Mouse (Mus musculus) cerebellum, adult 2 months (tissue): ENCODE measurements around the gene Spata33. TPM values are rescaled to one million over a fixed set of nuclear protein-coding genes. Genes with fewer than 3 reads are reported as not detected.

Experiments used
- DNase-seq, 2 experiments: peaks; one replicate each; pipeline ENCODE4 v3.0.0; 2021
- H3K27ac ChIP-seq: fragments of 200-500 bp; 2 replicates; pipeline ENCODE4 v1.5.1; 2012; ENCODE audit warnings: low read length, control low read depth, inconsistent platforms; ENCODE audit not compliant: insufficient read depth
- H3K27me3 ChIP-seq: fragments of 200-500 bp; 2 replicates; pipeline ENCODE4 v1.6.1; 2012; ENCODE audit warnings: inconsistent platforms, mild to moderate bottlenecking, low read length, moderate library complexity; ENCODE audit not compliant: control insufficient read depth, insufficient read depth
- H3K4me1 ChIP-seq: fragments of 200-500 bp; 2 replicates; pipeline ENCODE4 v1.6.1; 2011; ENCODE audit warnings: low read length; ENCODE audit not compliant: control insufficient read depth, insufficient read depth
- H3K4me3 ChIP-seq: fragments of 200-500 bp; replicated peaks from 2 replicates; pipeline ENCODE3; 2011; ENCODE audit warnings: mild to moderate bottlenecking, low read depth, low read length, control low read depth; ENCODE audit not compliant: insufficient read depth
- CTCF ChIP-seq: fragments of 200-500 bp; IDR thresholded peaks from 2 replicates; pipeline ENCODE4 v1.5.1; 2011; ENCODE audit warnings: low read depth, mild to moderate bottlenecking, control low read depth, low read length, moderate library complexity, borderline replicate concordance; ENCODE audit not compliant: insufficient read depth
- POLR2A ChIP-seq: fragments of 200-500 bp; IDR thresholded peaks from 2 replicates; pipeline ENCODE4 v1.6.1; 2011; ENCODE audit warnings: low read length, control low read depth, borderline replicate concordance; ENCODE audit not compliant: insufficient read depth
- WGBS: fragments of 180-500 bp; shearing (Covaris S2); methylation state at CpG from one replicate; pipeline ENCODE4 v1.1.7; 2018; 5-methylcytosine and 5-hydroxymethylcytosine counted together
- polyA plus RNA-seq: library from polyadenylated mRNA; depleted of rRNA; stranded (reverse); fragments of >200 nt; gene quantifications from 2 replicates; pipeline ENCODE4 v1.2.3, GENCODE M21; 2012; rRNA removed

The Spata33 gene
- polyA plus RNA-seq, 1 experiment = 6.4 TPM

DNA sequence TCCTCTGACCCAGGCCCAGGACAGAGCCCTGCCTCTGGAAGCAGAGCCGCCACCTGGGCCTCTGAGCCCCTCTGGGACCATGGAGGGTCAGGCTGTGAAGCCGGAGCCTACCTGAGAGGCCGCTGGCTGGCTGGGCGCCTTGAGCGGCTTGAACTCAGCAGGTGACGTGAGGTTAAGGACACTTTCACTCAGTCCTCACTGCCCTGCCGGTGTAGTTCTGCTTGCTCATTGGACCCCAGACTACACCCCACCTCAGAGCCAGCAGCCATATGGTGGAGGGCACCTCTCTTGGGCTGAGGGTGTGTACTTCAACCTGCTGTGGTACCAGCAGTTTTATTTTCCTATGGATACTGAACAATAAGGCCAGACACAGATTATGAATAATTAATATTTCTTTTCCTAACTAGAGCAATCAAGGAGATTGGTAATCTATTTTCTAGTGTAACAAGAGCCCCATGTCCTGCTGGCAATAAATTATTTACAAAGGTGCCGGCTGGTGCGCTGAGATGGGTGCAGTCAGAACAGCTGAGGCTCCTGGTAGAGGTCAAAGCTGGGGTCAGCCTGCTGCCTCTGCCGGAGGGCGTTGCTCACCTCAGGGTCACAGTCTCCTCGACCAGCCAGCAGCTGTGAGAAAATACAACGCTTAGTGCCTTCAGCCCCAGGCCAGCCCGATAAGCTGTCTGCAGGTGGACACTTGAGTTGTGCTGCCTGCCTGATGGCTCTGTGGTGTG is 55.5 kb downstream of the Spata33 start:
- DNase-seq = no peak
- H3K4me1 ChIP-seq = no peaks in the 10 kb centered on the region
- TF ChIP-seq CTCF (no peak), POLR2A (no peak)
- H3K4me3 ChIP-seq = no peak overlapping the region
- H3K27me3 ChIP-seq = no peaks in the 10 kb centered on the region
- H3K27ac ChIP-seq = no peak overlapping the region
- 85% methylated on average over 14 of the region's 14 CpGs for WGBS

DNA sequence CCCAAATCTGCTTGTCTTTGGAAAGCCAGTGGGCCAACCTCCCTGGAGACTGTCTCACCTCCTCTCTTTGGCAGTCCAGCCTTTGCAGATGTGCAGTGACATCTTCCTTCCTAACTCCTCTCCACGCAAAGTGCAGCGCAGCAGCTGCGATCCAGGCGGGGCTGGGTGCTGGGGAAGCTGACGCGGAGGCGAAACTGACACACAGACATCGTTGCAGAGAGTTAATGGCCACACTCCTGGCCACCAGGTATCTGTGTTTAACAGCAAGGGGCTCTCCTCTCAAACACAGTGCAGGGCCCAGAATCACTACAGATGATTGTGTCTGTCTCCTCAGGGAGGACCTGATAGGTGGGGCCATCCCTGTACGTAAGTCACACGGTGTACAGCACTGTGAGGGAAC is 58.5 kb downstream of the Spata33 start:
- TF ChIP-seq POLR2A = no peak
- TF ChIP-seq CTCF = no peak
- no peak overlapping the region for H3K27ac ChIP-seq
- WGBS = 88% methylated on average over 10 of the region's 10 CpGs
- no peak for DNase-seq
- H3K27me3 ChIP-seq = no peaks in the 10 kb centered on the region
- H3K4me1 ChIP-seq = no peaks in the 10 kb centered on the region
- H3K4me3 ChIP-seq = no peak overlapping the region

Other genes with a start within 250 kb of the Spata33 start
- 104 and 105 TPM in 2 replicates for gene Ankrd11, start 170.6 kb upstream of the Spata33 start, polyA plus RNA-seq
- gene Spg7, start 149.9 kb upstream of the Spata33 start, polyA plus RNA-seq = 103 and 104 TPM in 2 replicates
- 829 and 864 TPM in 2 replicates for gene Rpl13, start 110.5 kb upstream of the Spata33 start, polyA plus RNA-seq
- 6.2 and 7.1 TPM in 2 replicates for gene Cpne7, start 95.5 kb upstream of the Spata33 start, polyA plus RNA-seq
- 0.39 and 0.60 TPM in 2 replicates for gene Sult5a1, start 54.5 kb upstream of the Spata33 start, polyA plus RNA-seq
- 0.16 and 0.59 TPM in 2 replicates for gene Dpep1, start 26.6 kb upstream of the Spata33 start, polyA plus RNA-seq
- 95.0 and 98.2 TPM in 2 replicates for gene Chmp1a, start 69 bp upstream of the Spata33 start, polyA plus RNA-seq
- 92.1 and 97.0 TPM in 2 replicates for gene Cdk10, start 12.0 kb downstream of the Spata33 start, polyA plus RNA-seq
- 18.5 and 22.1 TPM in 2 replicates for gene Spata2l, start 23.4 kb downstream of the Spata33 start, polyA plus RNA-seq
- 33.5 and 36.8 TPM in 2 replicates for gene Zfp276, start 41.4 kb downstream of the Spata33 start, polyA plus RNA-seq
- 83.7 and 86.7 TPM in 2 replicates for gene Vps9d1, start 41.5 kb downstream of the Spata33 start, polyA plus RNA-seq
- 3.9 and 4.5 TPM in 2 replicates for gene Fanca, start 105.7 kb downstream of the Spata33 start, polyA plus RNA-seq
- 33.0 and 36.4 TPM in 2 replicates for gene Spire2, start 119.9 kb downstream of the Spata33 start, polyA plus RNA-seq
- gene Tcf25, start 160.9 kb downstream of the Spata33 start, polyA plus RNA-seq = 691 and 692 TPM in 2 replicates
- 0.05 and 0.06 TPM in 2 replicates for gene Mc1r, start 194.3 kb downstream of the Spata33 start, polyA plus RNA-seq
- 670 and 684 TPM in 2 replicates for gene Tubb3, start 198.6 kb downstream of the Spata33 start, polyA plus RNA-seq
- gene Def8, start 210.7 kb downstream of the Spata33 start, polyA plus RNA-seq = 73.1 and 73.4 TPM in 2 replicates